Mouse (Mus musculus) liver, adult 2 months (tissue): Measurements from ENCODE around the gene Gadd45a. TPM values are rescaled to one million over a fixed set of nuclear protein-coding genes. Genes with fewer than 3 reads are reported as not detected.

ENCODE experiments used
- DNase-seq: peaks from one replicate; pipeline ENCODE4 v3.0.0-alpha.2; 2011; ENCODE audit warnings: low read depth, low spot score; ENCODE audit errors: extremely low read depth
- H3K27ac ChIP-seq: fragments of 200-500 bp; replicated peaks from 2 replicates; pipeline ENCODE4 v1.5.1; 2012; ENCODE audit warnings: low read depth, mild to moderate bottlenecking, control low read depth, inconsistent platforms, low read length; ENCODE audit not compliant: insufficient read depth
- H3K27me3 ChIP-seq: fragments of 200-500 bp; 2 replicates; pipeline ENCODE4 v1.6.1; 2012; ENCODE audit warnings: mild to moderate bottlenecking, moderate library complexity, low read length, inconsistent platforms; ENCODE audit not compliant: control insufficient read depth, insufficient read depth
- H3K36me3 ChIP-seq: fragments of 200-500 bp; 2 replicates; pipeline ENCODE4 v1.6.1; 2012; ENCODE audit warnings: low read length, inconsistent platforms; ENCODE audit not compliant: control insufficient read depth, insufficient read depth
- H3K4me1 ChIP-seq: fragments of 200-500 bp; 2 replicates; pipeline ENCODE4 v1.6.1; 2011; ENCODE audit warnings: low read length; ENCODE audit not compliant: control insufficient read depth, insufficient read depth
- H3K4me3 ChIP-seq: fragments of 200-500 bp; 2 replicates; pipeline ENCODE4 v1.5.1; 2011; ENCODE audit warnings: low read depth, mild to moderate bottlenecking, control low read depth, low read length, moderate library complexity; ENCODE audit not compliant: insufficient read depth
- H3K79me2 ChIP-seq: fragments of 200-500 bp; 2 replicates; pipeline ENCODE4 v1.6.1; 2012; ENCODE audit warnings: inconsistent platforms, mild to moderate bottlenecking, low read length, moderate library complexity; ENCODE audit not compliant: control insufficient read depth, insufficient read depth
- H3K9ac ChIP-seq: fragments of 200-500 bp; 2 replicates; pipeline ENCODE4 v1.6.1; 2012; ENCODE audit warnings: low read depth, mild to moderate bottlenecking, control low read depth, inconsistent platforms, low read length
- CTCF ChIP-seq: fragments of 200-500 bp; IDR thresholded peaks from 2 replicates; pipeline ENCODE4 v1.5.1; 2011; ENCODE audit warnings: low read depth, low read length, control low read depth
- POLR2A ChIP-seq: fragments of 200-500 bp; IDR thresholded peaks from 2 replicates; pipeline ENCODE4 v1.6.1; 2011; ENCODE audit warnings: low read length, control low read depth; ENCODE audit not compliant: insufficient read depth; ENCODE audit errors: extremely low read depth
- WGBS: fragments of 180-500 bp; shearing (Covaris S2); methylation state at CpG from one replicate; pipeline ENCODE4 v1.1.7; 2018; 5-methylcytosine and 5-hydroxymethylcytosine counted together
- polyA plus RNA-seq: library from polyadenylated mRNA; depleted of rRNA; stranded (reverse); fragments of >200 nt; gene quantifications from 2 replicates; pipeline ENCODE4 v1.2.3, GENCODE M21; 2012
- total RNA-seq: library from RNA; depleted of rRNA; stranded (reverse); fragments of >200 nt; gene quantifications from 2 replicates; pipeline ENCODE4 v1.2.3, GENCODE M21; 2014

The Gadd45a gene
- total and polyA plus RNA-seq, 2 experiments: 5.3 to 13.1 TPM

- 23% methylated on average over 6 of the region's 6 CpGs for WGBS
- TF ChIP-seq CTCF: no peak
- no peak for TF ChIP-seq POLR2A
- peak overlapping the region; percentile 37 for H3K9ac ChIP-seq
- H3K27ac ChIP-seq: peak overlapping the region; percentile 87
- H3K79me2 ChIP-seq: no peaks in the 10 kb centered on the region
- H3K36me3 ChIP-seq: peaks cover 5% of the 10 kb centered on the region; the same call in 1 of the 2 replicates
- peak; percentile 99 for DNase-seq
- H3K4me3 ChIP-seq: no peak overlapping the region
- H3K4me1 ChIP-seq: peaks cover 13% of the 10 kb centered on the region
- H3K27me3 ChIP-seq: no peaks in the 10 kb centered on the region
Measured at GRCm38 (mm10) chr6:67013293-67013948, 23.8 kb downstream of the Gadd45a start.

GRCm38 (mm10) chr6:67011217-67011518, 26.1 kb downstream of the Gadd45a start:
- peaks cover 13% of the 10 kb centered on the region for H3K4me1 ChIP-seq
- H3K9ac ChIP-seq: no peak overlapping the region
- no peaks in the 10 kb centered on the region for H3K79me2 ChIP-seq
- TF ChIP-seq CTCF (no peak), POLR2A (no peak)
- no peaks in the 10 kb centered on the region for H3K27me3 ChIP-seq
- no peak overlapping the region for H3K27ac ChIP-seq
- H3K36me3 ChIP-seq: no peaks in the 10 kb centered on the region
- no peak for DNase-seq
- H3K4me3 ChIP-seq: no peak overlapping the region

GRCm38 (mm10) chr6:67010370-67011216, 26.7 kb downstream of the Gadd45a start:
- H3K79me2 ChIP-seq: no peaks in the 10 kb centered on the region
- no peaks in the 10 kb centered on the region for H3K27me3 ChIP-seq
- TF ChIP-seq CTCF: no peak
- no peak for TF ChIP-seq POLR2A
- WGBS: 83% methylated on average over 7 of the region's 7 CpGs
- H3K27ac ChIP-seq: no peak overlapping the region
- no peaks in the 10 kb centered on the region for H3K36me3 ChIP-seq
- DNase-seq: no peak
- no peak overlapping the region for H3K4me3 ChIP-seq
- peaks cover 13% of the 10 kb centered on the region for H3K4me1 ChIP-seq
- H3K9ac ChIP-seq: no peak overlapping the region

- no peaks in the 10 kb centered on the region for H3K79me2 ChIP-seq
- H3K27ac ChIP-seq: no peak overlapping the region
- H3K4me3 ChIP-seq: no peak overlapping the region
- peaks cover 11% of the 10 kb centered on the region for H3K4me1 ChIP-seq
- no peaks in the 10 kb centered on the region for H3K36me3 ChIP-seq
- TF ChIP-seq POLR2A (no peak), CTCF (no peak)
- no peak for DNase-seq
- no peak overlapping the region for H3K9ac ChIP-seq
- 90% methylated on average over 3 of the region's 3 CpGs for WGBS
- no peaks in the 10 kb centered on the region for H3K27me3 ChIP-seq
Measured at GRCm38 (mm10) chr6:67009888-67010287, 27.4 kb downstream of the Gadd45a start.

GRCm38 (mm10) chr6:66999800-67000199, 37.5 kb downstream of the Gadd45a start:
- Histone ChIP-seq H3K27ac (peak overlapping the region; percentile 36), H3K9ac (no peak overlapping the region), H3K36me3 (no peaks in the 10 kb centered on the region), H3K79me2 (no peaks in the 10 kb centered on the region; the same call in 1 of the 2 replicates), H3K27me3 (no peaks in the 10 kb centered on the region), H3K4me1 (peaks cover 27% of the 10 kb centered on the region), H3K4me3 (no peak overlapping the region)
- TF ChIP-seq CTCF (no peak), POLR2A (no peak)
- peak; percentile 72 for DNase-seq

- H3K36me3 ChIP-seq: no peaks in the 10 kb centered on the region
- peak; percentile 94 for DNase-seq
- no peak overlapping the region for H3K4me3 ChIP-seq
- WGBS: 24% methylated on average over 2 of the region's 2 CpGs
- H3K79me2 ChIP-seq: peaks cover 4% of the 10 kb centered on the region; the same call in 1 of the 2 replicates
- TF ChIP-seq POLR2A: no peak
- no peak for TF ChIP-seq CTCF
- no peak overlapping the region for H3K9ac ChIP-seq
- H3K27ac ChIP-seq: 0 out of 2 replicates have a peak overlapping the region, but pooled peaks have one; percentile 22
- H3K27me3 ChIP-seq: no peaks in the 10 kb centered on the region
- H3K4me1 ChIP-seq: peaks cover 27% of the 10 kb centered on the region
Measured at GRCm38 (mm10) chr6:66998645-66999044, 38.6 kb downstream of the Gadd45a start.
